Mouse (Mus musculus): Measurements from ENCODE around the gene Abi3bp. TPM values are rescaled to one million over a fixed set of nuclear protein-coding genes. Genes with fewer than 3 reads are reported as not detected.

Gene Abi3bp
- total RNA-seq, 2 experiments from 2014 or later = 10.3 to 20.0 TPM

DNA sequence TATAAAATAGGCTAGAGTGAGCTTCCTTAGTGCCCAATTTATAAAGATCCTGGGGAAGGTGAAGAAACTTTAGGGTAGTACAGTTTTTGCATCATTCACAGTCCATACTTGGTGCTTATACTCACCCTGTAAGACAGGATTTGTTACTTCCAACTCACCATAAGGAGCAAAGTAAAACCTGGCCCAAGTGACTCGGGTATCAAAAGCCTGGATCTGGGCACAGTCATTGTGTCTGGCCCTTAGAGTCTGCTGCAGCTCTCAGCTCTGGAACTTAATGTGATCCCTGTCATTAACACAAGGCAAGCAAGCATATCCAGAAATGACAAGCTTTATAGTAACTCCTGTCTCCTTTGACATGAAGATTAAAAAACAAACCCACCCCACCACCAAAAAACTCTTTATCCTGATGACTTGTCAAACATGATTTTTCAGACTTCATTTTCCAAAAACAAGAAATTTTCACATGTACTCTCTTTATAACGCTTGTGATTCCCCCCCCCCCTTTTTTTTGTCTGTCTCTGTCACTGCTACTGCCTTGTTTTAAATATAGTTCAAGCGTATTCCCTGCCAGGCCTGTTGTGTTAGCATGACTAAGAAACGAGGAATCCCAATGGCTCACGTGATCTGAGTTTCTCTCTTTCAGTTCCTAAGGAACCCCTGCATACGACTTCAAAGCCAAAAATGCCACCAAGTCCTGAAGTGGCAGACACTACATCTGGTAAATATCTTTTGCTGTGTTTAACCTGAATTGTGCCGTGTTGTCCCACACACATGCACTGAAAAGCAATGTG lies 168.9 kb downstream of the Abi3bp start:
- no peak overlapping the region for H3K27ac ChIP-seq
- intact Hi-C loops (cut with DNase I) = no loop called here
- DNase-seq (ENCODE audit: extremely low spot score in 1 of 2, low spot score in 2 of 2) = no peak
- H3K4me3 ChIP-seq = no peak overlapping the region
- no peak for TF ChIP-seq CTCF (IDR thresholded peaks at IDR 0.05)

- TF ChIP-seq CTCF (IDR thresholded peaks at IDR 0.05) = no peak
- intact Hi-C loops (cut with DNase I) = no loop called here
- no peak for DNase-seq (ENCODE audit: extremely low spot score in 1 of 2, low spot score in 2 of 2)
- Histone ChIP-seq H3K27ac (no peak overlapping the region), H3K4me3 (no peak overlapping the region)
Observed at GRCm38 (mm10) chr16:56655193-56655910, 177.7 kb downstream of the Abi3bp start.

GRCm38 (mm10) chr16:56658866-56659265 lies 181.2 kb downstream of the Abi3bp start:
- no peak for DNase-seq (ENCODE audit: extremely low spot score in 1 of 2, low spot score in 2 of 2)
- H3K4me3 ChIP-seq = no peak overlapping the region
- intact Hi-C loops (cut with DNase I) = no loop called here
- TF ChIP-seq CTCF (IDR thresholded peaks at IDR 0.05) = no peak
- H3K27ac ChIP-seq = no peak overlapping the region

DNA sequence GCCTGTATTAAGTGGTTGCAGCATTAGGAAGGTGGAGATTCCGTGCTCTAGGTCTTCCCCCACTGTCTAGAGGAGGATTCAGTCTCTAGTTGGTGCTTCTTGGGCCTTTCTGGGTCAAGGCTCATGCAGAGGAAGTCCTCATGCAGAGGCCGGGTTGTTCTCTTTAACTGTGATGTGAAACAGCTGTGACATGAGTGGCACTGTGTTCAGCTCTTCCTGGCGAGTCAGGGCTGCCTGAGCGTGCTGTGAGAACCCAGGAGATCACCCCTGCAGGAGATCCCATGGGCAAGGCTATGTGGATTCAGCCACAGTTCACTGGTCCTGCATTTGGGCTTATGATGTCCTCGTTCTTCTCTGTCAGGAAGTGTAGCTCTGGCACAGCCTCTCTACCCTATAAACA lies 191.8 kb downstream of the Abi3bp start:
- intact Hi-C loops (cut with DNase I) = no loop called here
- H3K4me3 ChIP-seq = no peak overlapping the region
- H3K27ac ChIP-seq = no peak overlapping the region
- TF ChIP-seq CTCF (IDR thresholded peaks at IDR 0.05) = no peak
- no peak for DNase-seq (ENCODE audit: extremely low spot score in 1 of 2, low spot score in 2 of 2)

DNA sequence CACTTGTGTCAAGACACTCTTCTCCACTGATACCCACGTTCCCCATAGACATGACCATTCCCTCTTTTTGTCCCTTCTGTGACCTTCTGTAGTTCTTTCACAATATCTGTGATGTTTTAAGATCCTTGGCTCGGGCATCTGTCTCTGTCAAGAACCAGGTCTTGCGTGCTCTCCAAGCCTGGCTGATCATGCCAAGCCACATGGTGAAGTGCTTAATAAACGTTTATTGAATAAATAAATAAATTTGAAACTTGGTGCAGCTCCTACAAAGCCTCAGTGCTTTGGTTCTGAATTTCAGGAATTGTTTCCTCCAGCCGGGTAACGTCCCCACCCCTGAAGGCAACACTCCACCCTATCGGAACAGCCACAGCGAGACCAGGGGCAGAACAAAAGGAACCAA lies 193.3 kb downstream of the Abi3bp start:
- no peak for DNase-seq (ENCODE audit: extremely low spot score in 1 of 2, low spot score in 2 of 2)
- no peak overlapping the region for H3K27ac ChIP-seq
- intact Hi-C loops (cut with DNase I) = no loop called here
- no peak for TF ChIP-seq CTCF (IDR thresholded peaks at IDR 0.05)
- no peak overlapping the region for H3K4me3 ChIP-seq

- no peak for TF ChIP-seq CTCF (IDR thresholded peaks at IDR 0.05)
- DNase-seq (ENCODE audit: extremely low spot score in 1 of 2, low spot score in 2 of 2) = no peak
- Histone ChIP-seq H3K27ac (no peak overlapping the region), H3K4me3 (no peak overlapping the region)
- intact Hi-C loops (cut with DNase I) = no loop called here
Observed at GRCm38 (mm10) chr16:56673420-56673819, 195.7 kb downstream of the Abi3bp start.

DNA sequence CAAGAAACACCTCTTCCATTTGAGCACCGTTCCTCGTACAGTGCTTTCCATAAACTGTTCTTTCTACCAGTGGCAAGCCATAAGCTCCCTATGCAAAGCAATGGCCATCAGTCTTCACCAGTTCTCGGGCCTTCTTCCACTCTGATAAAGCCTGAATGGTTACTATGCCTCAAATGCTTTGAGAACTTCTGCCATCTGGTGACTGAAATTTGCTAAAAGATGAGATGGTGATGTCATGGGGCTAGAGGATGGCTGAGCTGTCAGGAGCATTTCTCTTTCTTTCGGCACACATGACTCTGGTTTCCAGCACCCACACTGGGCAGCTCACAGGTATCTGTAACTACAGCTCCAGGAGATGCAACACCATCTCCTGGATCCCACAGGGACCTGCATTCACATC lies 199.5 kb downstream of the Abi3bp start:
- TF ChIP-seq CTCF (IDR thresholded peaks at IDR 0.05) = peak; percentile 48
- Histone ChIP-seq H3K27ac (no peak overlapping the region), H3K4me3 (no peak overlapping the region)
- DNase-seq (ENCODE audit: extremely low spot score in 1 of 2, low spot score in 2 of 2) = peak; percentile 17 to 25
- intact Hi-C loops (cut with DNase I) = loop anchor here (2.0 to 5.0 kb wide), 4 partner anchors 155 to 505 kb away; no protein-coding TSS in a partner anchor

DNA sequence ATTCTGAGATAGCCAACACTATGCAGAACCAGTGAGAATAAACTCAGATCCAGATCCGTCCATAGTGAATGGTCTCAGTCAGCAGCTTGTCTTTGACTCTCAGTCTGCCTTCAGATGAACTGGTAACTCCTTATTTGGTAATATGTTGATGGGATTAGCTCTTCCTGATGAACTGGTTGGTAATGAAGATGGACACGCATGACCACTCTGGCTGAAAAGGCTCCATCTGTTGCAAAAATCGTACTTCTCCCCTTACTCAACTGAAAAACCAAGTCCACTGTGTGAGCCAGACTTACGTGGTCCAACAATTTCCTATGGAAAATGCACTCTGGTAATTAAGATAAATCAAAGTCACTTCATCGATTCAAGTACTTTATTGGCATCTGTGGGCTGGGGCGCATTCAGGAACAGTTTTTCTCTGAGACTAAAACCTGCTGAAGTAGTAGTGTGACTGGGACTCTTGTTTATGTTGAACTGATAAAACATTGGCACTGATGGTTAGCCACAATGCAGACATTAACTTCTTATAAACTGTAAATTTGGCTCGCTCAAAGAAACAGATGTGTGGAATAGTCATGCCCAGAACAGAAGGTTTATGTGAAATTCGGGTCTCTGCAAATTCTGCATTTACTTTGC lies 203.4 kb downstream of the Abi3bp start:
- no peak for DNase-seq (ENCODE audit: extremely low spot score in 1 of 2, low spot score in 2 of 2)
- intact Hi-C loops (cut with DNase I) = no loop called here
- no peak overlapping the region for H3K27ac ChIP-seq
- TF ChIP-seq CTCF (IDR thresholded peaks at IDR 0.05) = no peak
- H3K4me3 ChIP-seq = no peak overlapping the region

GRCm38 (mm10) chr16:56686747-56687146 lies 209.1 kb downstream of the Abi3bp start:
- intact Hi-C loops (cut with DNase I) = no loop called here
- TF ChIP-seq CTCF (IDR thresholded peaks at IDR 0.05) = no peak
- Histone ChIP-seq H3K4me3 (no peak overlapping the region), H3K27ac (no peak overlapping the region)
- no peak for DNase-seq (ENCODE audit: extremely low spot score in 1 of 2, low spot score in 2 of 2)

- intact Hi-C loops (cut with DNase I) = no loop called here
- Histone ChIP-seq H3K27ac (no peak overlapping the region), H3K4me3 (no peak overlapping the region)
- no peak for TF ChIP-seq CTCF (IDR thresholded peaks at IDR 0.05)
- DNase-seq (ENCODE audit: extremely low spot score in 1 of 2, low spot score in 2 of 2) = no peak
Observed at GRCm38 (mm10) chr16:56690715-56691114, 213.0 kb downstream of the Abi3bp start.

DNA sequence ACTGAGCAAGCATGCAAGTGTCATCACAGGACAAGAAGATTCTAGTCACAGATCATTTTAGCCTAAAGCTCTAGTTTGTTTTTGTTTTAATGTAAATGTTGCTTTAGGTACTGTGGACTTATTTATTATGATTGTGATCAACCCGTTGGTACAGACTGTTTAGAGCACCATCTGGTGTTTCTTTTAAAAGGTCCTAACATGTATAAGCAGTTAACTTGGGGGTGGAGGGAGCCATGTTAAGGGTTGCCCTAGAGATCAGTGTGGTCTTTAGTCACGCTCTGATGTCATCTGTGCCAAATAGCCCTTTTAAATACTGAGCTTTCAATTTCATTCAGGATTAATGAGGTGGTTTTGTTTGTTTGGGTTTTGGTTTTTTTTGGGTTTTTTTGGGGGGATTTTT lies 218.8 kb downstream of the Abi3bp start:
- no peak overlapping the region for H3K27ac ChIP-seq
- intact Hi-C loops (cut with DNase I) = loop anchor here (5.0 kb wide), 1 partner anchor 519 kb away; no protein-coding TSS in a partner anchor
- H3K4me3 ChIP-seq = no peak overlapping the region
- TF ChIP-seq CTCF (IDR thresholded peaks at IDR 0.05) = no peak
- DNase-seq (ENCODE audit: extremely low spot score in 1 of 2, low spot score in 2 of 2) = no peak

- intact Hi-C loops (cut with DNase I) = no loop called here
- no peak for DNase-seq (ENCODE audit: extremely low spot score in 1 of 2, low spot score in 2 of 2)
Observed at GRCm38 (mm10) chr16:56700898-56701297, 223.2 kb downstream of the Abi3bp start.

More at GRCm38 (mm10) chr16:56700898-56701297, 223.2 kb downstream of the Abi3bp start:
- H3K4me3 ChIP-seq = no peak overlapping the region
- TF ChIP-seq CTCF (IDR thresholded peaks at IDR 0.05) = no peak
- H3K27ac ChIP-seq = no peak overlapping the region

All from left cerebral cortex, adult 2 months (tissue).